Mouse (Mus musculus): Measurements from ENCODE around the gene Socs2. TPM values are rescaled to one million over a fixed set of nuclear protein-coding genes. Genes with fewer than 3 reads are reported as not detected.
A peak's percentile ranks its signal among the peaks of the same experiment; 100 is the strongest.

Socs2 gene
- total and polyA plus RNA-seq, 2 experiments from 2014 or later: 103 to 137 TPM

GRCm38 (mm10) chr10:95398489-95398888, 18.5 kb downstream of the Socs2 start:
- DNase-seq (ENCODE audit: low spot score) (peak; percentile 62), ATAC-seq (ENCODE audit: insufficient read depth, low read depth) (peak; percentile 72)
- Histone ChIP-seq H3K4me3 (ENCODE audit: low read depth, low read length) (peak overlapping the region; percentile 41), H3K9me3 (replicated peaks; ENCODE audit: control insufficient read depth, low read length) (no peaks in the 10 kb centered on the region), H3K27ac (ENCODE audit: low read depth) (no peak overlapping the region), H3K4me2 (ENCODE audit: low read depth, low read length) (peak overlapping the region; percentile 90), H3K27me3 (ENCODE audit: control insufficient read depth, insufficient read depth, low read length) (no peaks in the 10 kb centered on the region), H3K9ac (replicated peaks; ENCODE audit: low read depth, low read length) (peak overlapping the region; percentile 54), H3K4me1 (ENCODE audit: control insufficient read depth, insufficient read depth) (peaks cover 23% of the 10 kb centered on the region; the same call in 1 of the 2 replicates), H3K36me3 (replicated peaks; ENCODE audit: control insufficient read depth, insufficient read depth, low read length) (peaks cover 16% of the 10 kb centered on the region)
- WGBS: 5% methylated on average over 17 of the region's 18 CpGs
- TF ChIP-seq EP300 (IDR thresholded peaks at IDR 0.05; ENCODE audit: low read depth) (no peak), CTCF (IDR thresholded peaks at IDR 0.05; ENCODE audit: low read depth) (no peak)

- no peaks in the 10 kb centered on the region for H3K9me3 ChIP-seq (replicated peaks; ENCODE audit: control insufficient read depth, low read length)
- no peak for DNase-seq (ENCODE audit: low spot score)
- no peak for ATAC-seq (ENCODE audit: insufficient read depth, low read depth)
- peaks cover 11% of the 10 kb centered on the region for H3K36me3 ChIP-seq (replicated peaks; ENCODE audit: control insufficient read depth, insufficient read depth, low read length)
- no peaks in the 10 kb centered on the region for H3K27me3 ChIP-seq (ENCODE audit: control insufficient read depth, insufficient read depth, low read length)
- H3K4me1 ChIP-seq (ENCODE audit: control insufficient read depth, insufficient read depth): peaks cover 23% of the 10 kb centered on the region; the same call in 1 of the 2 replicates
- no peak overlapping the region for H3K9ac ChIP-seq (replicated peaks; ENCODE audit: low read depth, low read length)
- H3K4me2 ChIP-seq (ENCODE audit: low read depth, low read length): no peak overlapping the region
- TF ChIP-seq CTCF (IDR thresholded peaks at IDR 0.05; ENCODE audit: low read depth) (no peak), EP300 (IDR thresholded peaks at IDR 0.05; ENCODE audit: low read depth) (no peak)
- no peak overlapping the region for H3K27ac ChIP-seq (ENCODE audit: low read depth)
- H3K4me3 ChIP-seq (ENCODE audit: low read depth, low read length): no peak overlapping the region
- 80% methylated on average over 7 of the region's 7 CpGs for WGBS
Measured at GRCm38 (mm10) chr10:95397191-95397835, 19.7 kb downstream of the Socs2 start.

- ATAC-seq (ENCODE audit: insufficient read depth, low read depth): no peak
- Histone ChIP-seq H3K4me1 (ENCODE audit: control insufficient read depth, insufficient read depth) (peaks cover 23% of the 10 kb centered on the region; the same call in 1 of the 2 replicates), H3K9ac (replicated peaks; ENCODE audit: low read depth, low read length) (no peak overlapping the region), H3K36me3 (replicated peaks; ENCODE audit: control insufficient read depth, insufficient read depth, low read length) (peaks cover 1% of the 10 kb centered on the region), H3K27me3 (ENCODE audit: control insufficient read depth, insufficient read depth, low read length) (no peaks in the 10 kb centered on the region), H3K27ac (ENCODE audit: low read depth) (0 out of 2 replicates have a peak overlapping the region, but pooled peaks have one; percentile 11), H3K4me3 (ENCODE audit: low read depth, low read length) (no peak overlapping the region), H3K4me2 (ENCODE audit: low read depth, low read length) (peak overlapping the region; percentile 15; the same call in 1 of the 2 replicates), H3K9me3 (replicated peaks; ENCODE audit: control insufficient read depth, low read length) (no peaks in the 10 kb centered on the region)
- 63% methylated on average over 8 of the region's 8 CpGs for WGBS
- DNase-seq (ENCODE audit: low spot score): no peak
- TF ChIP-seq EP300 (IDR thresholded peaks at IDR 0.05; ENCODE audit: low read depth): no peak
- no peak for TF ChIP-seq CTCF (IDR thresholded peaks at IDR 0.05; ENCODE audit: low read depth)
Measured at GRCm38 (mm10) chr10:95396356-95396755, 20.6 kb downstream of the Socs2 start.

- ATAC-seq (ENCODE audit: insufficient read depth, low read depth) (no peak), DNase-seq (ENCODE audit: low spot score) (no peak)
- Histone ChIP-seq H3K9ac (replicated peaks; ENCODE audit: low read depth, low read length) (peak overlapping the region; percentile 22; the same call in 1 of the 2 replicates), H3K27ac (ENCODE audit: low read depth) (peak overlapping the region; percentile 22; the same call in 1 of the 2 replicates), H3K4me3 (ENCODE audit: low read depth, low read length) (peak overlapping the region; percentile 30), H3K4me2 (ENCODE audit: low read depth, low read length) (peak overlapping the region; percentile 46), H3K9me3 (replicated peaks; ENCODE audit: control insufficient read depth, low read length) (no peaks in the 10 kb centered on the region), H3K36me3 (replicated peaks; ENCODE audit: control insufficient read depth, insufficient read depth, low read length) (no peaks in the 10 kb centered on the region), H3K27me3 (ENCODE audit: control insufficient read depth, insufficient read depth, low read length) (no peaks in the 10 kb centered on the region), H3K4me1 (ENCODE audit: control insufficient read depth, insufficient read depth) (peaks cover 23% of the 10 kb centered on the region; the same call in 1 of the 2 replicates)
- 39% methylated on average over 25 of the region's 25 CpGs for WGBS
- TF ChIP-seq EP300 (IDR thresholded peaks at IDR 0.05; ENCODE audit: low read depth) (no peak), CTCF (IDR thresholded peaks at IDR 0.05; ENCODE audit: low read depth) (no peak)
Measured at GRCm38 (mm10) chr10:95394819-95395812, 21.9 kb downstream of the Socs2 start.

- Histone ChIP-seq H3K36me3 (replicated peaks; ENCODE audit: control insufficient read depth, insufficient read depth, low read length) (0 out of 2 replicates have a peak, but pooled peaks cover 6% of the 10 kb centered on the region), H3K27ac (ENCODE audit: low read depth) (no peak overlapping the region), H3K9ac (replicated peaks; ENCODE audit: low read depth, low read length) (no peak overlapping the region), H3K4me1 (ENCODE audit: control insufficient read depth, insufficient read depth) (peaks cover 22% of the 10 kb centered on the region), H3K4me2 (ENCODE audit: low read depth, low read length) (no peak overlapping the region), H3K27me3 (ENCODE audit: control insufficient read depth, insufficient read depth, low read length) (no peaks in the 10 kb centered on the region), H3K4me3 (ENCODE audit: low read depth, low read length) (no peak overlapping the region), H3K9me3 (replicated peaks; ENCODE audit: control insufficient read depth, low read length) (no peaks in the 10 kb centered on the region)
- DNase-seq (ENCODE audit: low spot score): no peak
- TF ChIP-seq CTCF (IDR thresholded peaks at IDR 0.05; ENCODE audit: low read depth) (no peak), EP300 (IDR thresholded peaks at IDR 0.05; ENCODE audit: low read depth) (no peak)
- ATAC-seq (ENCODE audit: insufficient read depth, low read depth): no peak
- 80% methylated on average over 8 of the region's 8 CpGs for WGBS
Measured at GRCm38 (mm10) chr10:95392073-95392472, 24.9 kb downstream of the Socs2 start.
